Mouse (Mus musculus): Measurements from ENCODE around the gene Fam110a. TPM values are rescaled to one million over a fixed set of nuclear protein-coding genes. Genes with fewer than 3 reads are reported as not detected.
"Not testable (repeated sequence)": the region's sequence is repeated elsewhere in the genome, so short reads cannot be mapped to it uniquely, and the experiment has no call there.

Fam110a gene
- polyA plus RNA-seq, 1 experiment from 2014 or later, result 34.6 TPM

- no peak for ATAC-seq
- in situ Hi-C loops (cut with MboI; ENCODE audit: low pct_unique_long_range_greater_than_20kb), result loop anchor here (10.0 kb wide), 1 partner anchor 64 kb away; no protein-coding TSS in a partner anchor
- TF ChIP-seq CTCF (IDR thresholded peaks at IDR 0.05), result no peak
- ChIA-PET POLR2A (no interaction called here), CTCF (interaction anchor here (1.1 kb wide), 1 partner anchor 22 kb away, joined by 3 read pairs; no protein-coding TSS in a partner anchor)
- H3K27me3 ChIP-seq, result no peaks in the 10 kb centered on the region
- no peak for DNase-seq (ENCODE audit: low read depth, low spot score)
These were observed 18.5 kb upstream of the Fam110a start for GRCm38 (mm10) chr2:151998505-151998899.

- in situ Hi-C loops (cut with MboI; ENCODE audit: low pct_unique_long_range_greater_than_20kb), result loop anchor here (10.0 kb wide), 1 partner anchor 63 kb away; no protein-coding TSS in a partner anchor
- ChIA-PET POLR2A (no interaction called here), CTCF (interaction anchor here (1.1 kb wide), 1 partner anchor 22 kb away, joined by 3 read pairs; no protein-coding TSS in a partner anchor)
- no peak for ATAC-seq
- no peak for TF ChIP-seq CTCF (IDR thresholded peaks at IDR 0.05)
- no peaks in the 10 kb centered on the region for H3K27me3 ChIP-seq
- no peak for DNase-seq (ENCODE audit: low read depth, low spot score)
These were observed 17.9 kb upstream of the Fam110a start for GRCm38 (mm10) chr2:151997776-151998504.

GRCm38 (mm10) chr2:151997190-151997575 is 17.2 kb upstream of the Fam110a start:
- in situ Hi-C loops (cut with MboI; ENCODE audit: low pct_unique_long_range_greater_than_20kb), result loop anchor here (10.0 kb wide), 1 partner anchor 62 kb away; no protein-coding TSS in a partner anchor
- not testable (repeated sequence) for ATAC-seq; H3K27me3 ChIP-seq; DNase-seq (ENCODE audit: low read depth, low spot score)
- CTCF ChIA-PET, result interaction anchor here (2.4 kb wide), 1 partner anchor 123 kb away, joined by 7 read pairs; no protein-coding TSS in a partner anchor
- POLR2A ChIA-PET, result interaction anchor here (0.7 kb wide), 1 partner anchor 99 kb away, joined by 4 read pairs; no protein-coding TSS in a partner anchor

- POLR2A ChIA-PET, result interaction anchor here (0.7 kb wide), 1 partner anchor 99 kb away, joined by 4 read pairs; no protein-coding TSS in a partner anchor
- CTCF ChIA-PET, result interaction anchor here (1.2 to 2.4 kb wide), 2 partner anchors 11 to 122 kb away, joined by 4 to 7 read pairs; no protein-coding TSS in a partner anchor
- in situ Hi-C loops (cut with MboI; ENCODE audit: low pct_unique_long_range_greater_than_20kb), result loop anchor here (10.0 kb wide), 1 partner anchor 62 kb away; no protein-coding TSS in a partner anchor
- no peak for TF ChIP-seq CTCF (IDR thresholded peaks at IDR 0.05)
- H3K27me3 ChIP-seq, result no peaks in the 10 kb centered on the region
- no peak for DNase-seq (ENCODE audit: low read depth, low spot score)
- no peak for ATAC-seq
These were observed 16.5 kb upstream of the Fam110a start, which contains the start of gene Slc52a3 for GRCm38 (mm10) chr2:151996229-151997189. Gene Slc52a3, plus strand, starts transcription at chr2:151996511.

- peak; percentile 66 for ATAC-seq
- POLR2A ChIA-PET, result interaction anchor here (0.6 to 0.7 kb wide), 2 partner anchors 14 to 315 kb away, joined by 3 read pairs; partner anchors contain the start of gene Fam110a
These were observed 14.5 kb upstream of the Fam110a start for GRCm38 (mm10) chr2:151994350-151995122.

GRCm38 (mm10) chr2:151991446-151991845 is 11.4 kb upstream of the Fam110a start:
- no peak for ATAC-seq
- ChIA-PET POLR2A (no interaction called here), CTCF (no interaction called here)
- TF ChIP-seq CTCF (IDR thresholded peaks at IDR 0.05), result no peak
- no peak for DNase-seq (ENCODE audit: low read depth, low spot score)
- in situ Hi-C loops (cut with MboI; ENCODE audit: low pct_unique_long_range_greater_than_20kb), result loop anchor here (5.0 to 10.0 kb wide), 2 partner anchors 57 to 114 kb away; no protein-coding TSS in a partner anchor
- no peaks in the 10 kb centered on the region for H3K27me3 ChIP-seq

More at GRCm38 (mm10) chr2:151994350-151995122, 14.5 kb upstream of the Fam110a start:
- in situ Hi-C loops (cut with MboI; ENCODE audit: low pct_unique_long_range_greater_than_20kb), result loop anchor here (5.0 to 10.0 kb wide), 2 partner anchors 60 to 117 kb away; no protein-coding TSS in a partner anchor
- DNase-seq (ENCODE audit: low read depth, low spot score), result no peak
- peak; percentile 92 for TF ChIP-seq CTCF (IDR thresholded peaks at IDR 0.05)
- no peaks in the 10 kb centered on the region for H3K27me3 ChIP-seq
- CTCF ChIA-PET, result interaction anchor here (0.8 to 2.8 kb wide), 11 partner anchors 10 to 120 kb away, joined by 3 to 11 read pairs (median 4); no protein-coding TSS in a partner anchor

GRCm38 (mm10) chr2:151990985-151991394 is 11.0 kb upstream of the Fam110a start:
- ATAC-seq, result no peak
- in situ Hi-C loops (cut with MboI; ENCODE audit: low pct_unique_long_range_greater_than_20kb), result loop anchor here (5.0 to 10.0 kb wide), 2 partner anchors 56 to 114 kb away; no protein-coding TSS in a partner anchor

GRCm38 (mm10) chr2:151988978-151989377 is 9.0 kb upstream of the Fam110a start:
- CTCF ChIA-PET, result interaction anchor here (1.3 kb wide), 1 partner anchor 113 kb away, joined by 8 read pairs; no protein-coding TSS in a partner anchor
- no peaks in the 10 kb centered on the region for H3K27me3 ChIP-seq
- in situ Hi-C loops (cut with MboI; ENCODE audit: low pct_unique_long_range_greater_than_20kb), result no loop called here
- ATAC-seq, result no peak
- DNase-seq (ENCODE audit: low read depth, low spot score), result no peak
- no peak for TF ChIP-seq CTCF (IDR thresholded peaks at IDR 0.05)
- POLR2A ChIA-PET, result no interaction called here

More at GRCm38 (mm10) chr2:151990985-151991394, 11.0 kb upstream of the Fam110a start:
- ChIA-PET CTCF (no interaction called here), POLR2A (no interaction called here)
- TF ChIP-seq CTCF (IDR thresholded peaks at IDR 0.05), result no peak
- no peaks in the 10 kb centered on the region for H3K27me3 ChIP-seq
- no peak for DNase-seq (ENCODE audit: low read depth, low spot score)

- ATAC-seq, result no peak
- no peak for DNase-seq (ENCODE audit: low read depth, low spot score)
- ChIA-PET POLR2A (no interaction called here), CTCF (interaction anchor here (1.0 to 1.4 kb wide), 4 partner anchors 16 to 113 kb away, joined by 3 to 5 read pairs (median 3); no protein-coding TSS in a partner anchor)
- in situ Hi-C loops (cut with MboI; ENCODE audit: low pct_unique_long_range_greater_than_20kb), result no loop called here
- H3K27me3 ChIP-seq, result no peaks in the 10 kb centered on the region
- no peak for TF ChIP-seq CTCF (IDR thresholded peaks at IDR 0.05)
These were observed 6.9 kb upstream of the Fam110a start for GRCm38 (mm10) chr2:151986958-151987357.
